Mouse (Mus musculus): ENCODE measurements around the gene Ercc8. TPM values are rescaled to one million over a fixed set of nuclear protein-coding genes. Genes with fewer than 3 reads are reported as not detected.

The Ercc8 gene
- 5.1 and 7.7 TPM in 2 replicates for total RNA-seq (2014; rRNA removed; ENCODE audit: low replicate concordance)
- 8.0 and 8.7 TPM in 2 replicates for polyA plus RNA-seq (2015; fragmentation: Nextera tagmentation; extraction: Ambion mirVana)

GRCm38 (mm10) chr13:108158465-108159240, at the start of gene Ercc8, which contains the start of gene Ndufaf2:
TSS of gene Ercc8 (plus strand) at chr13:108158731.
TSS of gene Ndufaf2 (minus strand) at chr13:108158623.
- ATAC-seq (ENCODE audit: insufficient read depth, low read depth) = peak; percentile 98
- Histone ChIP-seq H3K4me2 (ENCODE audit: low read depth, low read length) (peak within 1 kb of the TSS; percentile 94), H3K27ac (ENCODE audit: low read depth) (0 out of 2 replicates have a peak within 1 kb of the TSS, but pooled peaks have one; percentile 21), H3K9ac (replicated peaks; ENCODE audit: low read depth, low read length) (peak within 1 kb of the TSS; percentile 77), H3K4me3 (ENCODE audit: low read depth, low read length) (peak within 1 kb of the TSS; percentile 92), H3K27me3 (ENCODE audit: control insufficient read depth, insufficient read depth, low read length) (no peaks in the 10 kb centered on the region), H3K4me1 (ENCODE audit: control insufficient read depth, insufficient read depth) (0 out of 2 replicates have a peak, but pooled peaks cover 4% of the 10 kb centered on the region), H3K36me3 (replicated peaks; ENCODE audit: control insufficient read depth, insufficient read depth, low read length) (peaks cover 18% of the 10 kb centered on the region), H3K9me3 (replicated peaks; ENCODE audit: control insufficient read depth, low read length) (no peaks in the 10 kb centered on the region)
- DNase-seq (ENCODE audit: low spot score) = peak; percentile 94
- no peak for TF ChIP-seq EP300 (IDR thresholded peaks at IDR 0.05; ENCODE audit: low read depth)
- no peak for TF ChIP-seq CTCF (IDR thresholded peaks at IDR 0.05; ENCODE audit: low read depth)
- WGBS = under 1% methylated on average over 47 of the region's 47 CpGs

GRCm38 (mm10) chr13:108110929-108111328, 47.6 kb upstream of the Ercc8 start:
- ATAC-seq (ENCODE audit: insufficient read depth, low read depth) (no peak), DNase-seq (ENCODE audit: low spot score) (no peak)
- Histone ChIP-seq H3K36me3 (replicated peaks; ENCODE audit: control insufficient read depth, insufficient read depth, low read length) (no peaks in the 10 kb centered on the region), H3K27me3 (ENCODE audit: control insufficient read depth, insufficient read depth, low read length) (no peaks in the 10 kb centered on the region), H3K27ac (ENCODE audit: low read depth) (no peak overlapping the region), H3K9me3 (replicated peaks; ENCODE audit: control insufficient read depth, low read length) (no peaks in the 10 kb centered on the region), H3K4me2 (ENCODE audit: low read depth, low read length) (no peak overlapping the region), H3K4me3 (ENCODE audit: low read depth, low read length) (no peak overlapping the region), H3K4me1 (ENCODE audit: control insufficient read depth, insufficient read depth) (no peaks in the 10 kb centered on the region), H3K9ac (replicated peaks; ENCODE audit: low read depth, low read length) (no peak overlapping the region)
- 65% methylated on average over 6 of the region's 6 CpGs for WGBS
- TF ChIP-seq CTCF (IDR thresholded peaks at IDR 0.05; ENCODE audit: low read depth) (no peak), EP300 (IDR thresholded peaks at IDR 0.05; ENCODE audit: low read depth) (no peak)

- DNase-seq (ENCODE audit: low spot score) = no peak
- Histone ChIP-seq H3K27ac (ENCODE audit: low read depth) (no peak overlapping the region), H3K4me3 (ENCODE audit: low read depth, low read length) (no peak overlapping the region), H3K4me2 (ENCODE audit: low read depth, low read length) (no peak overlapping the region), H3K9me3 (replicated peaks; ENCODE audit: control insufficient read depth, low read length) (no peaks in the 10 kb centered on the region), H3K9ac (replicated peaks; ENCODE audit: low read depth, low read length) (no peak overlapping the region), H3K4me1 (ENCODE audit: control insufficient read depth, insufficient read depth) (no peaks in the 10 kb centered on the region), H3K36me3 (replicated peaks; ENCODE audit: control insufficient read depth, insufficient read depth, low read length) (no peaks in the 10 kb centered on the region), H3K27me3 (ENCODE audit: control insufficient read depth, insufficient read depth, low read length) (no peaks in the 10 kb centered on the region)
- 92% methylated on average over 5 of the region's 5 CpGs for WGBS
- no peak for ATAC-seq (ENCODE audit: insufficient read depth, low read depth)
- no peak for TF ChIP-seq EP300 (IDR thresholded peaks at IDR 0.05; ENCODE audit: low read depth)
- TF ChIP-seq CTCF (IDR thresholded peaks at IDR 0.05; ENCODE audit: low read depth) = no peak
Observed at GRCm38 (mm10) chr13:108113536-108113935, 45.0 kb upstream of the Ercc8 start.

GRCm38 (mm10) chr13:108114257-108114656, 44.3 kb upstream of the Ercc8 start:
- no peak overlapping the region for H3K4me2 ChIP-seq (ENCODE audit: low read depth, low read length)
- H3K4me3 ChIP-seq (ENCODE audit: low read depth, low read length) = no peak overlapping the region
- no peak overlapping the region for H3K9ac ChIP-seq (replicated peaks; ENCODE audit: low read depth, low read length)
- H3K36me3 ChIP-seq (replicated peaks; ENCODE audit: control insufficient read depth, insufficient read depth, low read length) = no peaks in the 10 kb centered on the region
- H3K27me3 ChIP-seq (ENCODE audit: control insufficient read depth, insufficient read depth, low read length) = no peaks in the 10 kb centered on the region
- no peaks in the 10 kb centered on the region for H3K9me3 ChIP-seq (replicated peaks; ENCODE audit: control insufficient read depth, low read length)
- no peaks in the 10 kb centered on the region for H3K4me1 ChIP-seq (ENCODE audit: control insufficient read depth, insufficient read depth)
- DNase-seq (ENCODE audit: low spot score) (no peak), ATAC-seq (ENCODE audit: insufficient read depth, low read depth) (no peak)
- TF ChIP-seq CTCF (IDR thresholded peaks at IDR 0.05; ENCODE audit: low read depth) (no peak), EP300 (IDR thresholded peaks at IDR 0.05; ENCODE audit: low read depth) (no peak)
- no peak overlapping the region for H3K27ac ChIP-seq (ENCODE audit: low read depth)
- 87% methylated on average over 3 of the region's 3 CpGs for WGBS

GRCm38 (mm10) chr13:108117654-108118053, 40.9 kb upstream of the Ercc8 start:
- TF ChIP-seq EP300 (IDR thresholded peaks at IDR 0.05; ENCODE audit: low read depth) = no peak
- no peak for TF ChIP-seq CTCF (IDR thresholded peaks at IDR 0.05; ENCODE audit: low read depth)
- Histone ChIP-seq H3K36me3 (replicated peaks; ENCODE audit: control insufficient read depth, insufficient read depth, low read length) (no peaks in the 10 kb centered on the region), H3K9me3 (replicated peaks; ENCODE audit: control insufficient read depth, low read length) (no peaks in the 10 kb centered on the region), H3K9ac (replicated peaks; ENCODE audit: low read depth, low read length) (no peak overlapping the region), H3K27me3 (ENCODE audit: control insufficient read depth, insufficient read depth, low read length) (no peaks in the 10 kb centered on the region), H3K4me2 (ENCODE audit: low read depth, low read length) (no peak overlapping the region), H3K27ac (ENCODE audit: low read depth) (no peak overlapping the region), H3K4me1 (ENCODE audit: control insufficient read depth, insufficient read depth) (no peaks in the 10 kb centered on the region), H3K4me3 (ENCODE audit: low read depth, low read length) (no peak overlapping the region)
- ATAC-seq (ENCODE audit: insufficient read depth, low read depth) (no peak), DNase-seq (ENCODE audit: low spot score) (no peak)
